Mouse (Mus musculus) heart, adult 10 weeks (tissue): ENCODE data around the gene AC141477.1. TPM values are rescaled to one million over a fixed set of nuclear protein-coding genes. Genes with fewer than 3 reads are reported as not detected.

Experiments
- polyA plus RNA-seq: library from polyadenylated mRNA; stranded (reverse); fragments of 350-450 nt; fragmentation: Illumina TruSeq; extraction: RNeasy Lipid Tissue Mini Kit (QIAGEN cat#74804); gene quantifications from one replicate; pipeline ENCODE4 v1.2.3, GENCODE M21; 2014; ENCODE audit warnings: low read depth, low replicate concordance

The AC141477.1 gene
- polyA plus RNA-seq: not detected

GRCm38 (mm10) chr10:76440281-76440680 is at the start of gene AC141477.1:
Gene AC141477.1 (minus strand): TSS chr10:76440444.

GRCm38 (mm10) chr10:76468203-76469162 is 28.2 kb upstream of the AC141477.1 start, which contains the start of the genes Mcm3ap and Ybey:
Gene Mcm3ap (plus strand): TSS chr10:76468927.
Gene Ybey (minus strand): TSS chr10:76469114.

GRCm38 (mm10) chr10:76448851-76449250 is 8.6 kb upstream of the AC141477.1 start, which contains the start of gene 2610028H24Rik:
Gene 2610028H24Rik (plus strand): TSS chr10:76449081.

GRCm38 (mm10) chr10:76442178-76443088 is 2.2 kb upstream of the AC141477.1 start, which contains the start of gene Pcnt:
Gene Pcnt (minus strand): TSS chr10:76442786.

Other genes starting within 250 kb of the AC141477.1 start
- gene Prmt2, start 202.6 kb downstream of the AC141477.1 start, polyA plus RNA-seq: 12.6 TPM
- 2.4 TPM for gene S100b, start 186.6 kb downstream of the AC141477.1 start, polyA plus RNA-seq
- 8.6 TPM for gene Dip2a, start 95.2 kb downstream of the AC141477.1 start, polyA plus RNA-seq
- 56.6 TPM for gene Pcnt, start 2.3 kb upstream of the AC141477.1 start, polyA plus RNA-seq
- gene 2610028H24Rik, start 8.6 kb upstream of the AC141477.1 start, polyA plus RNA-seq: 0.99 TPM
- 27.2 TPM for gene Mcm3ap, start 28.5 kb upstream of the AC141477.1 start, polyA plus RNA-seq
- 2.6 TPM for gene Ybey, start 28.7 kb upstream of the AC141477.1 start, polyA plus RNA-seq
- 1.8 TPM for gene Lss, start 91.1 kb upstream of the AC141477.1 start, polyA plus RNA-seq
- not detected for gene Spatc1l, start 121.8 kb upstream of the AC141477.1 start, polyA plus RNA-seq
- gene Ftcd, start 135.2 kb upstream of the AC141477.1 start, polyA plus RNA-seq: not detected
- 49.8 TPM for gene Col6a2, start 183.2 kb upstream of the AC141477.1 start, polyA plus RNA-seq